Mouse (Mus musculus) embryonic facial prominence, embryonic 11.5 days (tissue): Measurements from ENCODE around the gene Rhag. TPM values are rescaled to one million over a fixed set of nuclear protein-coding genes. Genes with fewer than 3 reads are reported as not detected.

Experiments used
- ATAC-seq: fragments of 200-750 bp; cut with Nextera tagmentation; replicated peaks from 2 replicates; pipeline ENCODE4 v1.8.0; 2017; ENCODE audit warnings: low read depth; ENCODE audit not compliant: insufficient number of reproducible peaks, low FRiP score, low TSS enrichment
- DNase-seq: peaks from one replicate; pipeline ENCODE4 v3.0.0-alpha.2; 2015; ENCODE audit warnings: low spot score
- H3K27ac ChIP-seq: fragments of 300-500 bp; sonication (generic); replicated peaks from 2 replicates; pipeline ENCODE4 v1.5.1; 2014; ENCODE audit warnings: mild to moderate bottlenecking, low read depth, low read length, control low read depth
- H3K27me3 ChIP-seq: fragments of 300-500 bp; sonication (generic); 2 replicates; pipeline ENCODE4 v1.6.1; 2014; ENCODE audit warnings: mild to moderate bottlenecking, low read length, moderate library complexity, mixed read lengths; ENCODE audit not compliant: control insufficient read depth, insufficient read depth
- H3K36me3 ChIP-seq: fragments of 300-500 bp; sonication (generic); replicated peaks from 2 replicates; pipeline ENCODE4 v1.6.1; 2014; ENCODE audit warnings: low read depth, mild to moderate bottlenecking, low read length, moderate library complexity, mixed read lengths; ENCODE audit not compliant: control insufficient read depth, insufficient read depth
- H3K4me1 ChIP-seq: fragments of 300-500 bp; sonication (generic); 2 replicates; pipeline ENCODE4 v1.6.1; 2014; ENCODE audit warnings: low read length, mixed read lengths; ENCODE audit not compliant: control insufficient read depth, insufficient read depth
- H3K4me2 ChIP-seq: fragments of 300-500 bp; sonication (generic); 2 replicates; pipeline ENCODE4 v1.6.1; 2014; ENCODE audit warnings: low read depth, mild to moderate bottlenecking, control low read depth, low read length, moderate library complexity
- H3K4me3 ChIP-seq: fragments of 300-500 bp; sonication (generic); 2 replicates; pipeline ENCODE4 v1.5.1; 2014; ENCODE audit warnings: low read depth, low read length, control low read depth
- H3K9ac ChIP-seq: fragments of 300-500 bp; sonication (generic); replicated peaks from 2 replicates; pipeline ENCODE4 v1.6.1; 2014; ENCODE audit warnings: mild to moderate bottlenecking, control low read depth, low read length
- H3K9me3 ChIP-seq: fragments of 300-500 bp; sonication (generic); replicated peaks from 2 replicates; pipeline ENCODE4 v1.6.1; 2016; ENCODE audit warnings: mild to moderate bottlenecking, low read length, inconsistent platforms, mixed read lengths; ENCODE audit not compliant: control insufficient read depth
- WGBS: fragments of 180-500 bp; shearing (Covaris S2); extraction: QIAGEN DNeasy Blood & Tissue Kit; methylation state at CpG from one replicate; pipeline ENCODE4 v1.1.7; 2014; 5-methylcytosine and 5-hydroxymethylcytosine counted together
- polyA plus RNA-seq: library from polyadenylated mRNA; unstranded; fragments of >200 nt; fragmentation: Nextera tagmentation; extraction: Ambion mirVana; gene quantifications from 2 replicates; pipeline ENCODE4 v1.2.1, GENCODE M21; 2014

The Rhag gene
- polyA plus RNA-seq, 1 experiment from 2014 or later, result 6.5 TPM

DNA sequence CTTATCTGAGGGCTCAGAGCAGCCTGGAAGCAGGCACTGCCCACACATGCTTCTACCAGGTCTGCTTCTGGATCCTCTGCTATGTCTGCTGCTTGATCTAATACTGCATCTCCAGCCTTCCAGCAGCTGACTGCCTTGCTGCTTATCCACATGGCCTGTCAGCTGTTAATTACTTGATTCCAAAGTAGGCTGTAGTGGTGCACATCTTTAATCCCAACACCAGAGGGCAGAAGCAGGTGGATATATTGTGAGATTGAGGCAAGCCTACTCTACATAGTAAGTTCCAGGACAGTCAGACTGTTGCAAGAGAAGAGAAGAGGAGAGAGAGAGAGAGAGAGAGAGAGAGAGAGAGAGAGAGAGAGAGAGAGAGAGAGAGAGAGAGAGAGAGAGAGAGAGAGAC is 26.4 kb downstream of the Rhag start:
- H3K4me3 ChIP-seq, result no peak overlapping the region
- H3K36me3 ChIP-seq, result no peaks in the 10 kb centered on the region
- no peaks in the 10 kb centered on the region for H3K4me1 ChIP-seq
- no peak overlapping the region for H3K27ac ChIP-seq
- DNase-seq (peak; percentile 11), ATAC-seq (no peak)
- no peak overlapping the region for H3K9ac ChIP-seq
- H3K27me3 ChIP-seq, result no peaks in the 10 kb centered on the region
- no peak overlapping the region for H3K4me2 ChIP-seq
- H3K9me3 ChIP-seq, result no peaks in the 10 kb centered on the region

DNA sequence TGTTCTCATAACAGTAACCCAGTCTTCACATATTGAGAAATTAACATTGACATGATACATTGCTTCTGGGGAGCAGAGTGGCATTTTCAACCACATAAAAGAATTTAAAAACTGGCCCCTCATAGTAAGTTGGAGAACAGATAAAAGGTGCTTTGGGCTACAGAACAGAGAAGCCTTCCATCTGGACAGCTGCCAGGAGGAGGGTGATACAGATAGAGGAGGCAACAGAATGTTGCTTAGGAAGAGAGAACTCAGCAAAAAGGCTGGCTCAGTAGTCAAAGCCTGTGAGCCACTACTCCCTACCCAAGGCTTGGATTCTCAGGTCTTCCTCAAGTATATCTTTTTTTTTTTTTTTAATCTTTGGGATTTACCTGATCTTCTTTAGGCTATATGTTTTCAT is 44.1 kb downstream of the Rhag start:
- Histone ChIP-seq H3K27ac (no peak overlapping the region), H3K36me3 (no peaks in the 10 kb centered on the region), H3K4me3 (no peak overlapping the region), H3K9ac (no peak overlapping the region), H3K4me2 (no peak overlapping the region), H3K9me3 (no peaks in the 10 kb centered on the region), H3K27me3 (no peaks in the 10 kb centered on the region), H3K4me1 (no peaks in the 10 kb centered on the region)
- ATAC-seq (no peak), DNase-seq (no peak)

DNA sequence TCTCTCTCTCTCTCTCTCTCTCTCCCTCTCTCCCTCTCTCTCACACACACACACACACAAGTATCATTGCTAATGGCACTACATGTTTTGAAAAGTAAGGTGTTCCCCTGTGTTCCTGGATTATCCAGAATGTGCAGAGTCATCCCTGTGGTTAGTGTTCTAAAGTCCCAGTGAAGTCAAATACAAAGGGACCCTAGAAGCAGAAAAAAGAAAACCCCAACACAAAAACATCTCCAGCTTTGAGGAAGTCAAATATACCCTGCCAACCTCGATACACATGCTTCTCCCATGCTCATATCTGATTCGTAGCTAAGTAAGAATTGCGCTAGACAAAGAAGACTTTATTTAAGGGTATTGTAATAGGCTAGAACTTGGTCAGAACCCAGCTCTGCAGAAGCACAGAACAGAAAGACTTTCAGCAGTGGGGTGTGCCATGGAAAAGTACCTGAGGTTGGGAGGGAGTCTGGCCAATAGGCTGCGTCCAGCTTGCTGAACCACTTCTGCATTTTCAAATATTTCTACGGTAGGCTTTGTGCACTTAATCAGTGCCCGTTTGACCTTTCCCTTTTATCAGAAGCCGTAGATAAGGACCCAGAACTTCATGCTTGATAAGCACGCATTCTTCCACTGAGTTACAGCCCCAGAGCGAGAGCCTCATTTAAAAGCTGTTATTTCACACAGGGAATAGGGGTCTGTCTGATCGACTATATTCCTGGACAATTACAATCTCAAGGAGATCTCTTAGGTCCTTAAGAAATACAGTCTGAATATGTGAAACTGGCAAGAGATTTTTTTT is 58.2 kb downstream of the Rhag start:
- Histone ChIP-seq H3K4me1 (no peaks in the 10 kb centered on the region), H3K27ac (no peak overlapping the region), H3K27me3 (no peaks in the 10 kb centered on the region), H3K9ac (no peak overlapping the region), H3K4me2 (no peak overlapping the region), H3K9me3 (no peaks in the 10 kb centered on the region), H3K4me3 (no peak overlapping the region), H3K36me3 (no peaks in the 10 kb centered on the region)
- WGBS, result 82% methylated on average over 10 of the region's 10 CpGs
- ATAC-seq, result no peak
- no peak for DNase-seq

GRCm38 (mm10) chr17:40872626-40873025 is 61.7 kb downstream of the Rhag start:
- 90% methylated on average over 6 of the region's 6 CpGs for WGBS
- Histone ChIP-seq H3K27me3 (no peaks in the 10 kb centered on the region), H3K4me1 (no peaks in the 10 kb centered on the region), H3K27ac (no peak overlapping the region), H3K9ac (no peak overlapping the region), H3K4me3 (no peak overlapping the region), H3K9me3 (no peaks in the 10 kb centered on the region), H3K36me3 (no peaks in the 10 kb centered on the region), H3K4me2 (no peak overlapping the region)
- DNase-seq, result no peak
- no peak for ATAC-seq

DNA sequence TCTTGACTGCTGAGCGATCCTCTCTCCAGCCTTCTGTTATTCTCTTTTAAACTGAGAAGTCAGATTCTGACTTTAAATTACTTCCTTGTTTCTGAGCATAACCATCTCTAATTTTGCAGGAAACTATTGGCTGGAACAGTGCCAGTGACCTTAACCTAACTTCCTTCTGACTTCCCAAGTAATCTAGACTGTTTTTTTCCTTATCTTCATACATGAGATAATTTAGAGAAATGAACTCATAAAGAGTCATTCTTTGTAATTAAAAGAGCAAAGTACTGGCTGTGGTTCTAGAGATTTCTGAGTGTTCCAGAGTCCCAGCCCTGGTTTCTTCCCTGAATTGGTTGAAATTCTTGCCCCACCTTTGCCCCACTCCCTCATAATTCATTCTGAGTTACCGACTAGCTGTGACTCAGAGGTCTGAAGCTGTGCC is 62.7 kb downstream of the Rhag start:
- Histone ChIP-seq H3K9me3 (no peaks in the 10 kb centered on the region), H3K36me3 (no peaks in the 10 kb centered on the region), H3K27ac (no peak overlapping the region), H3K4me2 (no peak overlapping the region), H3K9ac (no peak overlapping the region), H3K27me3 (no peaks in the 10 kb centered on the region), H3K4me3 (no peak overlapping the region), H3K4me1 (no peaks in the 10 kb centered on the region)
- ATAC-seq (no peak), DNase-seq (no peak)
- WGBS, result 53% methylated on average over 2 of the region's 2 CpGs

DNA sequence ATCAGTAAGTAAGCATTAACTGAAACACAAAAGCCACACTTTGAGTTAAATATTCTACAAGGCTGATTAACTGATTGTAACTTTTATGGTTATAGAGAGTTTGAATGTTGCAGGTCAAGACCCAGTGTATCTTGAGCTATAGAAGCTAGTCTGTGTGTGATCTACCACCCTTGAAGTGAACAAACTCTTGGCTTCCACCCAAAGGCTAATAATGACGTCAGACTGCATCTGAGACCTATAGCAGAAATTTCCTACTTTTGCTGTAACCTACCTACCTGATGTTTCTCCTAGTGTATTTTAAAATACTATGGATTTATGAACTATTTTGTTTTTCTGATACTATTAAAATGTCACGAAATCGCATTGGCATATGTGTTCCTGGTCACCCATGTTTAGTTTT is 63.8 kb downstream of the Rhag start:
- no peak for DNase-seq
- Histone ChIP-seq H3K36me3 (no peaks in the 10 kb centered on the region), H3K4me2 (no peak overlapping the region), H3K27me3 (no peaks in the 10 kb centered on the region), H3K9ac (no peak overlapping the region), H3K27ac (no peak overlapping the region), H3K4me3 (no peak overlapping the region), H3K9me3 (no peaks in the 10 kb centered on the region), H3K4me1 (no peaks in the 10 kb centered on the region)
- no peak for ATAC-seq
- 89% methylated on average over 3 of the region's 3 CpGs for WGBS

- Histone ChIP-seq H3K9me3 (no peaks in the 10 kb centered on the region), H3K9ac (no peak overlapping the region), H3K4me1 (no peaks in the 10 kb centered on the region), H3K4me3 (no peak overlapping the region), H3K27me3 (no peaks in the 10 kb centered on the region), H3K27ac (no peak overlapping the region), H3K4me2 (no peak overlapping the region), H3K36me3 (no peaks in the 10 kb centered on the region)
- 94% methylated on average over 1 of the region's 1 CpGs for WGBS
- ATAC-seq, result no peak
- no peak for DNase-seq
Observed at GRCm38 (mm10) chr17:40875568-40875967, 64.6 kb downstream of the Rhag start.

- H3K4me2 ChIP-seq, result no peak overlapping the region
- no peak overlapping the region for H3K9ac ChIP-seq
- 38% methylated on average over 3 of the region's 3 CpGs for WGBS
- H3K4me3 ChIP-seq, result no peak overlapping the region
- no peak for ATAC-seq
- H3K9me3 ChIP-seq, result no peaks in the 10 kb centered on the region
- H3K36me3 ChIP-seq, result no peaks in the 10 kb centered on the region
- H3K27ac ChIP-seq, result no peak overlapping the region
- H3K4me1 ChIP-seq, result no peaks in the 10 kb centered on the region
- DNase-seq, result no peak
- no peaks in the 10 kb centered on the region for H3K27me3 ChIP-seq
Observed at GRCm38 (mm10) chr17:40877741-40878140, 66.8 kb downstream of the Rhag start.
